Mouse (Mus musculus): ENCODE measurements at regions not wholly inside any gene's neighbourhood (a gene's known extent, or its start where the extent isn't known, plus 50 kb on each side); places are given as distances from the start of the nearest gene placed in this dataset.
A peak's percentile ranks its signal among the peaks of the same experiment; 100 is the strongest.
"Not testable (repeated sequence)": the region's sequence is repeated elsewhere in the genome, so short reads cannot be mapped to it uniquely, and the experiment has no call there.

DNA sequence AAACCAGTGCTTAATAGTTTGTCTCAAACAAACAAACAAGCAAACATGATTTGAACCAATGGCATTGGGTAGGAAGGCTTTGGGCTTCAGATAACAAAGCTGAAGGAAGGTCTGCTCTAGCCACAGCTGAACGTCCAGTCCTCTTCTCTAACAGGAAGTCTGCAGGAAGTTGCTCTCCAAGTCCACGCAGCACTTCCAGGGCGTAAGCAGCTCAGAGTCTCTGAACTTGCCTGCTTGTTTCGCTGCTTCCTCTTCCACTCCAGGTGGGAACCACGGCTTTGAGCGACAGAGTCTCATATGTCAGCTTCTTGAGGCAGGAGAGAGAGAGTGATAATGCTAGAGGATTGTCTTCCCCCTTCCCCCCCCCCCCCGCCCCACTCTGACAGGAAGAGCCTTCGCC is 123.6 kb downstream of the Tnfrsf21 start:
- DNase-seq (ENCODE audit: low read depth, low spot score), result no peak

DNA sequence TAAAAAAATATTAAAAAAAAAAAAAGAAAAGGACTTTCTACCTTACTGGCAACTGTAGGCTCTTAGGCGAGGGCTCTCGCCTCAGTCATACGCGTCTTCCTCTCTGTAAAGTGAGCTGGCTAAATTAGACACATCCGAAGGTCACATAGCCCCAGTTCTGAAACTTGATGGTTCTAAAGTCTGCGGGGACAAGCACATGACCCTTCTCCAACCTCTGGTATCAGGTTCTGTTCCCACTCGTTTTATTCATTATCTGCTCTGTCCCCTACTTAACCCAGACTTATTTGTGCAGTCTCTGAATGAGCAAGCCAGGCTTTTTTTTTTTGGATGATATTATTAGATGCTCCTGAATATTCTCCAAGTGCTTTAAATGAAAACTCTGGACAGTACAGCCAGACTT is 125.4 kb downstream of the Tnfrsf21 start:
- DNase-seq (ENCODE audit: low read depth, low spot score), result no peak

DNA sequence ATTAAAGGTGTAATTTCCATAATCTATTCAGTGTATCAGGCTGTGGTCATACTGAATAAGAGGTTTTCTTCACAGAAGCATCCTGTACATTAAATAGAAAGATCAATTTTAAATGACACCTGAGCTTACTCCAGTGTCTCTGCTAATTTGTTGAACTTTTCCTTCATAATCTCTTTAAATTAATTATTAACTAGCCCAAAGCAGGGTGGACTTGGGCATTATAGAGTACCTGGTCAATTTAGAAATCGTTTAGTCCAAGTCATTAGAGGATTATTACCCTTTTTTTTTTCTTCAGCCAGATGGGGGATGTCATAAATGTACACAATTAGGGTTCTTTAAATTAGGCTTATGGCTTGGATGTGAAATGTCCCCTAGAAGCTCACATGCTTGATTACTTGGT is 124.4 kb upstream of the Adgrf1 start:
- DNase-seq (ENCODE audit: low read depth, low spot score), result no peak

DNA sequence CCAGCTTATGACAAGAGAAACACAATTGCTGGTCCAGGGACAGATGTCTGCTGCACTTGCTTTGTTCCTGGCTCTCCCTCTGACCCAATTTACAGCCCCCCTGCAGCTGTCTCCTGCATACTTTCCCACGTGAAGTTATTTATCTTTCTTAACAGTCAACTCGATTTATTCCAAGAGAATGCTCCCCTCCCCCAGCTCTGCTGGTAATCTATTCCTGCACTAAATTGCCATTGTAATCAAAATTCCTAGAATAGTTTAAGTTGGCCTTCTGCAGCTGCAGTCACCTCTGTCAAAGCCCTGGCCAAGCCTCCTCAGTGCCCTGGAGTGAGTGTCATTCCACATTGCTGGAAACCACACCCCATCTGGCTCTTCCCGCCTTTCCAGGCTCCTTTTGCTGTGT is 122.2 kb upstream of the Adgrf1 start:
- DNase-seq (ENCODE audit: low read depth, low spot score), result peak; percentile 84

DNA sequence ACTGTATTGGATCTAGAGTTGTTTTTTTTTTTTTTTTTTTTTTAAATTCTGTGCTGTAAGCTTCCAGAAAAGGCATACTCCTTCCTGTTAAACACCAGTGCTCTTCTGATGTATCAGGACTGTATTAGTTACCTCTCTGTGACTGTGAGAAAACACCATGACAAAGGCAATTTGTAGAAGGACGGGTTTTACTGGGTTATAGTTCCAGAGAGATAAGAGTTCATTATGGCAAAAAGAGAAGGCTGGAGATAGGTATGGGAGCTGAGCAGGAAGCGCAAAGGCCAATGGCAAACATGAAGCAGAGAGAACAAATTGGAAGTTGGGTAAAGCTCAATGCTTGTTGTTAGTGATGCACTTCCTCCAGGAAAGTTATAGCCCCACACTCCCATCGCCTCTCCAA is 117.5 kb upstream of the Adgrf1 start:
- no peak for DNase-seq (ENCODE audit: low read depth, low spot score)

DNA sequence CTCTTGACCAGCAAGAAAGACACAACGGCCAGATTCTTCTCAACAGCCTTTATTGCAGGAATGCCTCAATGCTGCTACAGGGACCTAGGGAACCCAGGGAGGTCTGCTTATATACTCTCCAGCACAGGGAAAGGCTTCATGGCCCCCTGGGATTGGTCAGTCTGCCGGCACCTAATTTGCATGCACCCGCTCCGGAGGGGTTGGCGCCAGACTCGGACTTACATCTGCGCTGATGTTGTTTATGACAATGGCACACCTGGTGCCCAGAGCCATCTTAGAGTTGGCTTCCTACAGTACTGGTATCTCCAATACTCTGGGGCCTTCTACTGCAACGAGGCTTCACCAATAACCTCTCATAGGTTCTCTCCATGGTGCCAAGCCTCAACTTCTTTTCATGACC is 114.9 kb upstream of the Adgrf1 start:
- not testable (repeated sequence) for DNase-seq (ENCODE audit: low read depth, low spot score)

DNA sequence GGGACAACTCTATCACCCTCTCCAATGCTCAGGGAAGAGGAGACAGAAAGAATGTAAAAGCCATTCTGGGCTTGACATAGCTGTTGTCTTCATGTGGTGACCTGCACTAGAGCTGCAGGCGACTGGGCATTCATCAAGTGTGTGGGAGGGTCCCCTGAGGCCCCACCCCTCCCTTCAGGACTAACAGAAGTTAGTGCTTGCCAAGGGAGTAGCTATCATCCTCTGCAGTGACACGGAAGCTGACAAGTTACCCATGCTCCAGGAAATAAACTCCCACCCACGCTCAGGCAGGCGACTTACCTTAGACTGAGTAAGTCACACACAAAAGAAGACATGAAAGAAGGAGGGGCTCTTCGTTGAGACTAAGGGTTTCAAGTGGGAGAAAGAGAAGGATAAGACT is 114.0 kb upstream of the Adgrf1 start:
- no peak for DNase-seq (ENCODE audit: low read depth, low spot score)

DNA sequence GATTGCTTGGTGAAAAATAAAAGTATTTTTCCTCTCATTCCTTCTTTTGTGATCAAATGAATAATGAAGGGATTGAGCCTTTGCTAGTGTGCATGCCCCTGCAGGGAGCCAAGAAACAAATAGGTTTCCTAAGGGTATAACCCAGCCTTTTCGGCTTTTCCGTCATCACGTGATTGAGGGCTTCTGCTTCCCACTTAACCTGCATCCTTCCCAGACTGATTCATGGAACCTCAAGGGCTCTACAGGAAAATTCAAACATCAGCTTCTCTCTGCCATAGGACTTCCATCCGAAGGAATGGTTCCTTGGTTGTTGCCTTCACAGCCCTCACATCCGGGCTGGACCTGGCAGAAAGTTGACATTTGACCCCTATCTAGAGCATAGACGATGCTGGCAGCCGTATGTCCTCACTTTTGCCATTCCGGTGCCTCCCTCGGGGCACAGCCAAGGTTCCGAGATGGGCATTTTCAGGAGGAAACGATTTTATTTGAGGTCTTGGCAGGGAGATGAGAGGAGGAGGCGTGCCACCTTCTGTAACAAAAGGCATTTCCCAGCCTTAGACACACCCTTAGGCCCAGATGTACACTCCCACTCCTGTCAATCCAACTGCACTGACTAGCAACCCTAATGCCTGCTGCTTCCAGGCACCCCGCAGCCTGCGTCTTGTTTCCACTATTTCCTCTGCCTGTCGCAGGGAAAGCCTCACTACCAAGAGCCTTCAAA is 112.2 kb upstream of the Adgrf1 start:
- DNase-seq (ENCODE audit: low read depth, low spot score), result peak; percentile 86

DNA sequence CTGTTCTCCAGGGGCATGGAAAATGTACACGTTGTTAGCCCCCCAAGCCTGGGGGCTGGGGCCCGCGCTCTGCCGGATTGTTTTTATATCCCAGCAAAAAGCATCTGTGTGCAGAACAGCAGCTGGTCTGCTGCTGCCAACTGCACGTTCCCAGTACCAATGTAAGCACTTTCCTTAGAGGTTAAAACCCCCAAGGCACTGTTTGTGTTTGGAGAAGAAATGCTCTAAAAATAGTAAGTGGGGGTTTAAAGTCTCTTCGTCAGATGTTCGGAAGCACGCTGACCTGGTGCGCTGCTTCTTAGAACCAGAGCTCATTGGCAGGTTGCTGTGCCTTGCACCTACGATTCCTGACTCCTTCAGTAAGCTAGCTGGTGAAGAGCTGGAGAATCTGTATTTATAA is 111.4 kb upstream of the Adgrf1 start:
- DNase-seq (ENCODE audit: low read depth, low spot score), result no peak

DNA sequence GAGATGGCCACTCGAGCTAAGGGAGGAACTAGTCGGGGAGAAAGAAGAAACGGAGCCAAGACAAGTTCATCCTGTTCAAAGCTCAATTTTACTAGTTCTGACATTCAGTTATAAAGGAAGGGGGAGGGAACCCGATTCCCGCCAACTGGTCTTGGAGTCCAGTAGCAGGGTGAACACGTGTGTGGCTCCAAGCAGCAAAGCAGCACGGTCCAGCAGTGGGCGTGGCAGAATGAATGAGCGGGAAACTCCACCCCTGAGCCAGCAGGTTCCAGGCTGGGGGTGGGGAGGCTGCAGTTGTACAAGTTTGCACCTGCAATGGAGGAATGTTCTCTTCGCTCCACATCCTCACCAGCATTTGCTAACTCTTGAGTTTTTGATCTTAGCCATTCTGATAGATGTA is 108.8 kb upstream of the Adgrf1 start:
- peak; percentile 35 for DNase-seq (ENCODE audit: low read depth, low spot score)

DNA sequence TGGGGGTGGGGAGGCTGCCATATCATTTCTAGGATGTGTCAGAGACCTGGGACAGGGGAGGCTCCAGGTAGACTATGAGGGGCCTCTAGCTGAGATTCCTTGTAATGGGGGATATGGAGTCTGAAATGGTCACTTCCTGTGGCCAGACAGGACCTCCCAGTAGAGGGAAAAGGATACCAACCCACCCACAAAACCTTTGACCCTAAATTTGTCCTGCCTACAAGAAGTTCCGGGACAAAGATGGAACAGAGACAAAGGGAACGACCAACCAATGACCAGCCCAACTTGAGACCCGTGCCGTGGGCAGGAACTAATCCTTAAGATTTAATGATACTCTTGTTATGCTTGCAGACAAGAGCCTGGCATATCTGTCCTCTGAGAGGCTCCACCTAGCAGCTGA is 107.0 kb upstream of the Adgrf1 start:
- no peak for DNase-seq (ENCODE audit: low read depth, low spot score)

DNA sequence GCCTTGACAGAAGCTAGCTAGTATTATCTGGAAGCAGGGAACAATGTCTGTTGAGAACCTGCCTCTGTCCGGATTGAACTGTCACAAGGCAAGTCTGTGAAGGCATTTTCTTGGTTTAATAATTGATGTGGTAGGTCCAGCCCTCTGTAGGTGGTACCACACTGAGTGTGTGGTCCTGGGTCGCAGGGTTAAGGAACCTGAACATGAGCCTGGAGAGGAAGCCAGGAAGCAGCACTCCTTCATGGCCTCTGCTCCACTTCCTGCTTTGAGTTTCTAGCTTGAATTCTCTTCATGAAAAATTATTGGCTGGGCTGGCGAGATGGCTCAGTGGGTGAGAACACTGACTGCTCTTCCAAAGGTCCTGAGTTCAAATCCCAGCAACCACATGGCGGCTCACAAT is 104.0 kb upstream of the Adgrf1 start:
- DNase-seq (ENCODE audit: low read depth, low spot score), result no peak

DNA sequence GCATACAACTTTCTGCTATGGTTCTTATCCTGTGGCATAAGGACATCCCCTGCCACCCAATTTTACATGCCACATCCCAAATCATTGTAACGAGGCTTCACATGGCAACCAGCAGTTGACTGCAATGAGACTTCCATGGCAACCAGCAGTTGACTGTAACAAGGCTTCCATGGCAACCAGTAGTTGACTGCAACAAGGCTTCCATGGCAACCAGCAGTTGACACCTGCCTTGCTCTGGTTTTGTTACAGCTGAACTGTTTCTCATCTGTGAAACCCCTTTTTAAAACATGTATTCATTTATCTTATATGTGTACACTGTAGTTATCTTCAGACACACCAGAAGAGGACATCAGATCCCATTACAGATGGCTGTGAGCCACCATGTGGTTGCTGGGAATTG is 100.7 kb upstream of the Adgrf1 start:
- peak; percentile 50 for DNase-seq (ENCODE audit: low read depth, low spot score)

DNA sequence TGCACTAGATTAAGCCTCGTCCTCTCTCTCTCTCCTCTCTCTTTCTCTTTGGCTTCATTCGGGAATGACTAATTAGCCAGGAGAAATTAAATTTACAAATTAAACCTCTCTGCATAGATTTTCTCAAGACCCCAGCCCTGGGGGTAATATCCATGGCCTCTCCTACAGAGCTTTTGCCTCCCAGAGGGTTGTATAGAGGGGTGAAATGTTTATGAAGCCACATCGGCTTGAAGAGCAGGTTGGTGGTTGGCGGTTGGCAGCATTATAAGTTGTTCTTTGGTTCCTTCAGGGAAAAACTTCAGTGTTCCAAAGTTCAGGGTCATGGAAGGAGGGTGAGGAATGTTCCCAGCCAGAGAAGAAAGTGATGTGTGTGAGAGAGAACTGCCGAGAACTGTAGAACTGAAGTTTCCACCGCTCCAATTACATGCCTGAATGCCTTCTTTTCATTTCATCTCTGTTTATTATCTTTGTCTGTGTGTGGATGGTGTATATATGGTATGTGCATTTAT is 97.4 kb upstream of the Adgrf1 start:
- no peak for DNase-seq (ENCODE audit: low read depth, low spot score)

DNA sequence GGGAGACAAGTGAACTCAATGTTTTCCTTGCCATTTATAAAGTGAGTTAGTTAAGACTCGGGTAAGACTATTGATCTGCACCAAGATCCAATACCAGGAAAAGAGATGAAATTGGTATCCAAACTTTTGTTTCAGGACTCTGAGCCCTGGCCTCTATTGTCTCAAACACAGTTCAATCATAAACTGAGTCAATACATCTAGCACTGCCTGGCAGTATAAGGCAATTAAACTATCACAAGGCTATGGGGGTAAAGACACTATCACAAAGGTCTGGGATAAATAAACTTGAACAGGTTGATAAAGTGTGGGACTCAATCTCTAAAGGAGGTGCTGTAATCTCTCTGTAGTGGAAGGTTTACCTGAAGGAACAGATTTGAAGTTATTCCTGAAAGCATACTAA is 95.3 kb upstream of the Adgrf1 start:
- no peak for DNase-seq (ENCODE audit: low read depth, low spot score)

DNA sequence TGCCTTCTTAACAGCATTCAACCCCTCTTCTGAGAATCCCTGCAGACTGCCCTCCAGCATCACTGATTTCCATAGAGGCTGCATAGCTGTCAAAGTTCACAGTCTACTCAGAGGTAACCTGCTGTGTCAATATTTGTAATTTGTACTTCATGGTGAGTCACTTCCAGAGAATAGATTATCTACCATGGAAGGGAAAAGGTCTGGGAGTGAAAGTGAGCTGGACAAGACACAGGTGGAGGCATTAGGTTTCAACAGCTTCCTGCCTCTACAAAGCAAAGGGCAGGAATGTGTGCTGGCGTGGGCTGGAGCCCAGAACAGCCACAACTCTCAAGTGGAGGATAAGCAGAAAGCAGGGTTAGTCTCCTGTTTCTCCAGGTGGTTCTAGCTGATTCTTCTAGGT is 92.9 kb upstream of the Adgrf1 start:
- no peak for DNase-seq (ENCODE audit: low read depth, low spot score)

DNA sequence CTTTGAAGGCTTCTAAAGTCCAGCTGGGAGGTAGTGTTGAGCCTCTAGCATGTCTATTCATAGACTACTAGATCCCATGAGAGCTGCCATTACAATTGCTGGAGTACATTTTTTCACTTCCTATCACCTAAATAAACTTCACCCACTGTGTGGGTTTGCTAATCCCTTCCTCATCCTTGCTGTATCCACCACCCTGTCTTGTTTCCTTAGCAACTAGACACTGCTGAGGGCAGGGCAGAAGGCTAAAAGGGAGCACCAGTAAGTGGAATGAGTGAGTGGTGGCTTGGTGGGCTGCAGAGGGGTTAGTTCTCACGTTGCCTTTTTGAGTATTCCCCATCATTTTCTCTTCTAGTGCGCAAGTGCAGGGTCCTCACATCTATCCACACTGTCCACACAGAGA is 80.1 kb upstream of the Adgrf1 start:
- peak; percentile 23 for DNase-seq (ENCODE audit: low read depth, low spot score)

DNA sequence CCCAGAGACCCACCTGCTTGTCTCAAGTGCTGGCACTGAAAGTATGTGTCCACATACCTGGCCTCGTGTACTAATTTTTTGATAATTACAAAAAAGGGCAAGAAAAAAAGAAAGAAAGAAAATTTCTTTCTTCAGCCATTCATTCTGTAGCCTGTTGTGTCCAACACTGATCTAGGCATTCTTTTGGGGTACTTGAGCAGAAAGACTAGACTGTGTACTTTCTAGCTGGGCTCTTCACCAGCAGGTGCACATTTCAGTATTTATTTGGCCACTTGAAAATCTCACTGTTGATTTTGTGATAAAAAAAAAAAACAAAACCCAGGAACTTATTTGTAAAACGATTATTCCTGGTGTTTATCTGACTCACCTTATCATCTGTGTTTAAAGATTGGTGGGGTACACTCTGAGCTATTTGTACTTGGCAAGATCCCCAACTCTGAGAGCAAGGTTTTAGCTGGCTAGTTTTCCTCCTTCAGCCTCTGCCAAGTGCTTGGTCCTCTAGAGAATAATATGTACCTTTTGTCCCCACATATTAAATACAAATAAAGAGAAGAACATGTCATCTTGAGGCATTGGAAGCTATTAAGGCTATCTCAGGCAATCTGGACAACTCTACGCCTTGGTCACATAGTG is 79.2 kb upstream of the Adgrf1 start:
- DNase-seq (ENCODE audit: low read depth, low spot score), result no peak

DNA sequence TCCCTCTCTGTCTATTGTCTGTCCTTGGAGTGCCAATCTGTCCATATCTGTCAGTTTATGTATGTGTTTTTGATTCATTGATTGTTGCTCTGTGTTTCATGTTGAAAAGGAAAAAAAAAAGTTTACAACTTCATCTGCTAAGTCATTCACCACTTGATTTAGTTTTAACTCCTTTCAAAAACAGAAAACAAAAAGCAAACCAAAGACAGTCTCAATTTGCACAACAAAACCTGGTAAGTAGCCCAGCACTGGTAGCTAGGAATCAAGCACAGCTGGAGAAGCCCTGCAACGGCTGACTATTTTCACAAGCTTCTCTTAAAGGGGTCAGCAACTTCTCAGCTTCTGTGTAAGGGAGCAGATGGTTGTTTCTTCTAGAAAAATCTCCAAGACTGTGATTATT is 72.9 kb upstream of the Adgrf1 start:
- peak; percentile 88 for DNase-seq (ENCODE audit: low read depth, low spot score)

DNA sequence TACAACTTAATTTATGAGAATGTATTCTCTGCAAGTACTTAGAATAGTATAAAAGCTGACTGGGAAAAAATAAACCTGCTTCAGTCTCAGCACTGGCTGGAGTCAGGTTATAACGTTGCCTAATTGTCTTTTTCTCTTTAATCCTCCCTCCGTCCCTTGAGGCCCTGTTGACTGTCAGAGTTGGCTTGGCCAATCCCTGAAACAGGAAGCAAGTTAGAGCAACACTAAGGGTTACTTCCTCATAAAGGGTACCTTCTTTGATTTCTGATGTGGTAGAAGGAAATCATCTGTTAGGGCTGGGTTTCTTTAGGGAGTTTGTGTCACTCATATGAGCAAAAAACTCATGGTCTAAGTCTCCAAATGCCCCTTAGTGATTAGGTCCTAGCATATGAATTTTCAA is 69.3 kb upstream of the Adgrf1 start:
- no peak for DNase-seq (ENCODE audit: low read depth, low spot score)

DNA sequence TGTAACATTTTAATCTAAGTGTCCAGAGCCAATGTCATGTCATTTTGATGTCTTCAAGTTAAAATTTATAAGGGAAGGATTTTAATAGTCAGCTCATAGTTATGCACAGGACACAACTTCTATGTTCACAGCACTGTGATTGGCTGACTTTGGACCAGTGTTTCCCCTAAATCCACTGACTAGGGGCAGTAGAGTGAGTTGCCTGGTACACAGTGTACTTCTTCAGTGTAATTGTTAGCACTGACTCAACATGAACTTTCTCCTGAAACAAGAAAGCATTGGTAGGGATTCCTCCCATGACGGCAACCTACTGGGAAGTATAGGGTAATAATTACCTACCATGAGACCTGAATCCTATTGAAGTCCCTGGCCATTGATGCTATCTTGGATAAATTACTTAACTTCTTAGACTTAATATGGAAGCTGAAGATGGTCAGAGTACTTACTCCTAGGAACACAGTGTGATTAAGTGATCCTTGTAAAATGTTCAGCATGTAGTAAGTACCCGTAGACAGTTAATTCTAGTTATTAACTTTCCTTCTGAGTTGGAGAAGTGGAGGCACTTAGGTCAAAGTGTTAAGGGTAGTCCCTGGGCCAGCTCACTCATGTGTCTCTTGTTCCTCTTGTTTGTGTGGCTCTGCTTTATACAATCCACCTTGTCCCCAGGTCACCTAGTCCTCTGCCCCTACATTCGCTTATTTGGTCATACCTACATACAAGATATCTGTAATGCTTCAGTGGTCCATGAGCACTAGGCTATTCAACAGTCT is 63.2 kb upstream of the Adgrf1 start:
- DNase-seq (ENCODE audit: low read depth, low spot score), result no peak

DNA sequence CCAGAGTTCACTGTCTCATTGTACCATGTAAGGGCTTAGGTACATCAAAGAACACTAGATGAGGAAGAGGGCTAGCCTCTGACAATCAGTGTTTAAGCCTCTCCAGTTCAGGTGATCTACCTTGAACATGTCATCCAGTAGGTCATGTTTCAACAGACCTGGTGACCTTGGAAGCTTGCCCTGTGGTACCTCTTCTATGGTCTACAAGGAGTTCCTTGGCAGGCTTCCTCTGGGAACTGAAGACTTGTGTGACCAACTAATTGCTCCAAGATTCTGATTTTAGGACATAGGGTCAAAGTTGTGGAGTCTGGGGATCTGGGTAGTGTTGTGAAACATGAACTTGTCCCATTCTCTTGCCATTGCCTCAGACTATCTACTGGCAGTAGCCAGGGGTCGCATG is 60.4 kb upstream of the Adgrf1 start:
- DNase-seq (ENCODE audit: low read depth, low spot score), result no peak

DNA sequence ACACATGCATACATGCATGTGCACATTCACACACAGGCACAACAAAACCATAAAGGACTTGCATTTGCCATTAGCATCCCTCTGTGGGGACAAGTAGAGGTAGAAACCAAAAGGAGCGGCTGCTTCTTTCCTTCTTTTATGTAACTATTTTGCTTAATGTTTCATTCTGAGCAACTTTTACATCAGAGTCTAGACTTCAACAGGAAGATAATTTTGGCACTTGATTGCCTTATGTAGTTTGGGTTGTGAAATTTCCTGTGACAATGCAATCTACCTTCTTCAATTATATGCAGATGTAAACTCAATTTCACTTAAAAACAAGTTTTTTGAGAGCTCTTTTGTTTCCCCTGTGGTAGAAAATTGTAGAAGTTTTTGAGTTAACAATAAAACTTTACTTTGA is 56.1 kb upstream of the Adgrf1 start:
- no peak for DNase-seq (ENCODE audit: low read depth, low spot score)
